Mouse (Mus musculus): ENCODE measurements around the gene Mdfic. TPM values are rescaled to one million over a fixed set of nuclear protein-coding genes. Genes with fewer than 3 reads are reported as not detected.

The Mdfic gene
- polyA plus RNA-seq, 1 experiment from 2014 or later = 4.0 TPM

DNA sequence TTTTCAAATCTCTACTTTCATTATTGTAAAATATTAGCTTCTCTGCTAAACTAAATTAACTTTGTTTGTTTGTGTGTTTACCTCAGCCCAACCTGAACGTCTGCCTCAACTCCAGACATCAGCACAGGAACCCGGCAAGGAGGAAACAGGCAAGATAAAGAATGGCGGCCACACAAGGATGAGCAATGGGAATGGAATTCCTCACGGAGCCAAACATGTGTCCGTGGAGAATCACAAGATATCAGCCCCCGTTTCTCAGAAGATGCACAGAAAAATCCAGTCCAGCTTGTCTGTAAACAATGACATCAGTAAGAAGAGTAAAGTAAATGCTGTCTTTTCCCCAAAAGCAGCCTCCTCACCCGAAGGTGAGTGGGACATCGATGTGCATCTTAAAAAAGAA lies 49.7 kb downstream of the Mdfic start:
- Histone ChIP-seq H3K9me3 (replicated peaks) (no peaks in the 10 kb centered on the region), H3K27ac (replicated peaks) (no peak overlapping the region), H3K4me3 (no peak overlapping the region), H3K36me3 (no peaks in the 10 kb centered on the region), H3K4me1 (no peaks in the 10 kb centered on the region), H3K27me3 (ENCODE audit: low read depth, poor library complexity, severe bottlenecking) (no peaks in the 10 kb centered on the region)
- no peak for DNase-seq (ENCODE audit: low spot score)
- WGBS = 86% methylated on average over 8 of the region's 8 CpGs

DNA sequence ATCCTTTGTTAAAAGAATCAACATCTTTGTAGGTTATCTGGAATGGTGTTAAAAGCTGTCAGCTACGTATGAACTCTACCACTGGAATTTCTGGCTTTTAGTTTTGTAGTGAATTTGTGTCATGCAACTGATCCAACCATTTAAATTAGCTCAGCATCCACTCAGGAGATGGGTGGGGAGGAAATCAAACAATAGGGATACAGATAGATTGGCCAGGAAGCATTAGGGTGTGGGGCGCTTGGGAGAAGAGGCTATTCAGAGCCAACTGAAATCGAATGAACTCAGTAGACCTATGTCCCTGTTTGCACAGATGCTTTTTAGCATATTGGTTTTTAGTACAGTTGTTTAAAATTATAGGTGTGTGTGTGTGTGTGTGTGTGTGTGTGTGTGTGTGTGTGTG lies 56.6 kb downstream of the Mdfic start:
- WGBS = 94% methylated on average over 3 of the region's 3 CpGs
- no peak for DNase-seq (ENCODE audit: low spot score)
- Histone ChIP-seq H3K9me3 (replicated peaks) (no peaks in the 10 kb centered on the region), H3K27ac (replicated peaks) (no peak overlapping the region), H3K36me3 (no peaks in the 10 kb centered on the region), H3K4me3 (no peak overlapping the region), H3K27me3 (ENCODE audit: low read depth, poor library complexity, severe bottlenecking) (no peaks in the 10 kb centered on the region), H3K4me1 (no peaks in the 10 kb centered on the region)

- H3K27me3 ChIP-seq (ENCODE audit: low read depth, poor library complexity, severe bottlenecking) = peaks cover 3% of the 10 kb centered on the region; the same call in 1 of the 2 replicates
- no peaks in the 10 kb centered on the region for H3K9me3 ChIP-seq (replicated peaks)
- H3K4me1 ChIP-seq = no peaks in the 10 kb centered on the region
- H3K36me3 ChIP-seq = no peaks in the 10 kb centered on the region
- DNase-seq (ENCODE audit: low spot score) = no peak
- no peak overlapping the region for H3K4me3 ChIP-seq
- no peak overlapping the region for H3K27ac ChIP-seq (replicated peaks)
Observed at GRCm38 (mm10) chr6:15780127-15780526, 59.7 kb downstream of the Mdfic start.

- Histone ChIP-seq H3K27me3 (ENCODE audit: low read depth, poor library complexity, severe bottlenecking) (peaks cover 9% of the 10 kb centered on the region; the same call in 1 of the 2 replicates), H3K27ac (replicated peaks) (no peak overlapping the region), H3K9me3 (replicated peaks) (no peaks in the 10 kb centered on the region), H3K4me3 (no peak overlapping the region), H3K4me1 (no peaks in the 10 kb centered on the region), H3K36me3 (no peaks in the 10 kb centered on the region)
- no peak for DNase-seq (ENCODE audit: low spot score)
- 91% methylated on average over 2 of the region's 2 CpGs for WGBS
Observed at GRCm38 (mm10) chr6:15780688-15781087, 60.2 kb downstream of the Mdfic start.

- 17% methylated on average over 16 of the region's 16 CpGs for WGBS
- Histone ChIP-seq H3K27ac (replicated peaks) (0 out of 2 replicates have a peak overlapping the region, but pooled peaks have one; percentile 9), H3K4me1 (peaks cover 19% of the 10 kb centered on the region), H3K36me3 (no peaks in the 10 kb centered on the region), H3K27me3 (ENCODE audit: low read depth, poor library complexity, severe bottlenecking) (peaks cover 62% of the 10 kb centered on the region), H3K9me3 (replicated peaks) (no peaks in the 10 kb centered on the region), H3K4me3 (no peak overlapping the region)
- peak; percentile 69 for DNase-seq (ENCODE audit: low spot score)
Observed at GRCm38 (mm10) chr6:15789523-15790500, 69.4 kb downstream of the Mdfic start.

- Histone ChIP-seq H3K36me3 (no peaks in the 10 kb centered on the region), H3K27me3 (ENCODE audit: low read depth, poor library complexity, severe bottlenecking) (peaks cover 33% of the 10 kb centered on the region), H3K27ac (replicated peaks) (no peak overlapping the region), H3K4me3 (no peak overlapping the region), H3K9me3 (replicated peaks) (no peaks in the 10 kb centered on the region), H3K4me1 (peaks cover 19% of the 10 kb centered on the region)
- WGBS = 85% methylated on average over 12 of the region's 12 CpGs
- DNase-seq (ENCODE audit: low spot score) = no peak
Observed at GRCm38 (mm10) chr6:15792680-15793601, 72.5 kb downstream of the Mdfic start.

DNA sequence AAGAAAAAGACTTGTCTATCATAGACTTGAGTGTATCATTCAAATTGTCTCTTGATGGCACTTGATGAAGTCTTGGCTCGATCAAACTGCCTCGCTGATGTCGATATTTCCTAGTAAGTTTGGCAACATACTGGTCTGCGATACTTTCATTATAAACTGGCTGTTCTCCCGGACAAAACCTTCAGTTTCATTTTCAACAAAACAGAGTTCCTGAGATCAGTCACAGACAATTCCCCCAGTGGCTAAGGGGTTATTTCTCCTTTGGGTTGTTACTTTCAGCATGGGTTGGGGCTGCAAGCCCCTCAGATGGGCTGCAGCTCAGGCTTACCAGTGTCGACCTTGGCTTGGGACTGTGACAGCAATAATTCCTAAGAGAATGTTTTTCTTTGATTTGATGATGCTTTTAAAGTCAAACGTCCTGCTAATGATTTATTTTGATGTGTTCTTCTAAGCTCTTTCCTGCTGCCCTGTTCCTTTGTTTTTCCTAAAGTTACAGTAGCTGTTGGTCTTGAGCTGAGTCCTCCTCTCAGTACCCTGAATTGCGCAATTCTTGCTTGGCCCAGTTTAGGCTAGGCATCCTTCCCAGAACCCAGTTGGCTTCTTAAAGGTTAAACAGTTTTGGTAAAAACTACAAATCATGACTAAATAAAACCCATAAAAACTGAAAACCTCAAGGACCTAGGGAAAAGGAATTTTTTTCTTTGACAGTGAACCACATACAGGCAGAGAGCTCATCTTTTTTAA lies 73.3 kb downstream of the Mdfic start:
- no peaks in the 10 kb centered on the region for H3K9me3 ChIP-seq (replicated peaks)
- no peak for DNase-seq (ENCODE audit: low spot score)
- H3K27me3 ChIP-seq (ENCODE audit: low read depth, poor library complexity, severe bottlenecking) = peaks cover 24% of the 10 kb centered on the region
- no peak overlapping the region for H3K4me3 ChIP-seq
- peaks cover 15% of the 10 kb centered on the region for H3K4me1 ChIP-seq
- WGBS = 90% methylated on average over 8 of the region's 8 CpGs
- H3K36me3 ChIP-seq = no peaks in the 10 kb centered on the region
- no peak overlapping the region for H3K27ac ChIP-seq (replicated peaks)

DNA sequence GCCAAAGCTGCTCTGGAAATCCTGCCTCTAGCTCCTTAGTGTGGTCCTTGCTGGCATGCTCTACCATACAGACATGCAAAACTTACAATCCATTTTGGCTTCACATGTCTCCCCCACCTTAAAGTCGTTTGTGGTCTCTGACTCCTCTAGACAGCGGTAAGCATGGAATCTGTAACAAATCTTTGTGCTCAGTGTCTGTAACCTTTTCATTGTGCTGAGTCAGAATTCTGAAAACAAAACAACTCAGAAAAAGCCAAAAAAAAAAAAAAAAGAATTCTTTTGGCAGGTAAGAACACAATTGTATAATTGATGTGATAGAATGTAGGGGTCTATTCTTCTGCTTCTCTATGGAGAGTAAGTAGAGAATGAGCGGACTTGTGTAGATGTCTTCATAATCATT lies 74.3 kb downstream of the Mdfic start:
- H3K27me3 ChIP-seq (ENCODE audit: low read depth, poor library complexity, severe bottlenecking) = peaks cover 22% of the 10 kb centered on the region
- peaks cover 5% of the 10 kb centered on the region for H3K4me1 ChIP-seq
- no peak for DNase-seq (ENCODE audit: low spot score)
- 94% methylated on average over 3 of the region's 3 CpGs for WGBS
- H3K4me3 ChIP-seq = no peak overlapping the region
- peaks cover 3% of the 10 kb centered on the region; the same call in 1 of the 2 replicates for H3K36me3 ChIP-seq
- H3K27ac ChIP-seq (replicated peaks) = no peak overlapping the region
- no peaks in the 10 kb centered on the region for H3K9me3 ChIP-seq (replicated peaks)

DNA sequence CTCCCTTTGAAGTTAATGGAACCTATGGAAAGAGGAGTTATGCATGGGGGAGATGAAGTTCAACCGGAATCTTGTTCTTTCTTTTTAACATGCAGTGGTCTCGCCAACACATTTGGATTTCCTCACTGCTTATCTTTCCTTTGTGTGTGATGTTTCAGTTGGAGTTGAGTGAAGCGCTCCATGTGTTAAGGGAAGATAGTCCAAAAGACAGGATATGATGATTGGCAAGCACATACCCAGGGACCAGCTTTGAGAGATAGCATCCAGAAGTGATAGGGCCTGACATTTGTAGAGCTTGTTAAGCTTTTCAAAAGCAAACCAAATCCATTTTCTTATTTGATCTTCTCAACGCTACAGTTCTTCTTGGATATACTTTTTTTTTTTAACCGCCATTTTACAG lies 86.9 kb downstream of the Mdfic start:
- WGBS = 92% methylated on average over 5 of the region's 5 CpGs
- Histone ChIP-seq H3K36me3 (no peaks in the 10 kb centered on the region), H3K27me3 (ENCODE audit: low read depth, poor library complexity, severe bottlenecking) (no peaks in the 10 kb centered on the region), H3K4me3 (no peak overlapping the region), H3K4me1 (no peaks in the 10 kb centered on the region), H3K9me3 (replicated peaks) (no peaks in the 10 kb centered on the region), H3K27ac (replicated peaks) (no peak overlapping the region)
- no peak for DNase-seq (ENCODE audit: low spot score)

DNA sequence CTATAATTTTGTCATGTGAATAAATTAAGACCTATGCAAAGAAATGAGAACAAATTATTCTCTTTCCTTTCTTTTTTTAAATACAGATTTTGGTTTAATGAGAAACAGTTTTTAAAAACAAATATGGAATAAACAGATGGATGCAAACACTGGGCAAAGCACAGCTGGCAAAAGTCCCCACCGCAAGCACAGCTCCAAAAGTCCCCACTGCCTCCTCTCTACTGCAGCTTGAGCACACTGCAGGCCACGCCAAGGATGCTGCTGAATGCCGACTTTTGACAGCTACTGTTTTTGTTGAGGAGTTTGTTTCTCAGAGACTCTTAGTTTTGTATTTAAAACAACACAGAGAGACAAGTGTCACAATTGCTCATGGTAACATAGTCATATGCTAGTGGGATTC lies 104.8 kb downstream of the Mdfic start:
- Histone ChIP-seq H3K4me3 (no peak overlapping the region), H3K9me3 (replicated peaks) (no peaks in the 10 kb centered on the region), H3K27ac (replicated peaks) (no peak overlapping the region), H3K4me1 (peaks cover 6% of the 10 kb centered on the region), H3K36me3 (no peaks in the 10 kb centered on the region), H3K27me3 (ENCODE audit: low read depth, poor library complexity, severe bottlenecking) (no peaks in the 10 kb centered on the region)
- WGBS = 74% methylated on average over 3 of the region's 3 CpGs
- DNase-seq (ENCODE audit: low spot score) = no peak

- H3K36me3 ChIP-seq = no peaks in the 10 kb centered on the region
- no peaks in the 10 kb centered on the region for H3K9me3 ChIP-seq (replicated peaks)
- no peak for DNase-seq (ENCODE audit: low spot score)
- 43% methylated on average over 2 of the region's 2 CpGs for WGBS
- H3K27ac ChIP-seq (replicated peaks) = no peak overlapping the region
- H3K27me3 ChIP-seq (ENCODE audit: low read depth, poor library complexity, severe bottlenecking) = no peaks in the 10 kb centered on the region
- no peak overlapping the region for H3K4me3 ChIP-seq
- H3K4me1 ChIP-seq = peaks cover 6% of the 10 kb centered on the region
Observed at GRCm38 (mm10) chr6:15829812-15830211, 109.4 kb downstream of the Mdfic start.

GRCm38 (mm10) chr6:15830651-15831050 lies 110.2 kb downstream of the Mdfic start:
- 96% methylated on average over 1 of the region's 1 CpGs for WGBS
- no peak overlapping the region for H3K27ac ChIP-seq (replicated peaks)
- H3K27me3 ChIP-seq (ENCODE audit: low read depth, poor library complexity, severe bottlenecking) = no peaks in the 10 kb centered on the region
- no peak for DNase-seq (ENCODE audit: low spot score)
- peaks cover 6% of the 10 kb centered on the region for H3K4me1 ChIP-seq
- no peaks in the 10 kb centered on the region for H3K9me3 ChIP-seq (replicated peaks)
- H3K36me3 ChIP-seq = no peaks in the 10 kb centered on the region
- no peak overlapping the region for H3K4me3 ChIP-seq
